Mouse (Mus musculus): Measurements from ENCODE around the gene Gm1043. TPM values are rescaled to one million over a fixed set of nuclear protein-coding genes. Genes with fewer than 3 reads are reported as not detected.

Gm1043 gene
- polyA plus RNA-seq, 1 experiment, result 4.3 TPM

GRCm38 (mm10) chr5:37080601-37081000 is 4.6 kb upstream of the Gm1043 start:
- DNase-seq, result no peak
- Histone ChIP-seq H3K36me3 (ENCODE audit: control insufficient read depth, insufficient read depth, low read length) (peaks cover 4% of the 10 kb centered on the region), H3K27me3 (ENCODE audit: control insufficient read depth, insufficient read depth, low read length) (no peaks in the 10 kb centered on the region), H3K4me3 (ENCODE audit: control insufficient read depth, insufficient read depth, low read length) (no peak overlapping the region), H3K27ac (ENCODE audit: control insufficient read depth, insufficient read depth, low read length) (no peak overlapping the region), H3K4me1 (replicated peaks; ENCODE audit: control insufficient read depth, insufficient read depth, low read length) (peaks cover 81% of the 10 kb centered on the region)
- TF ChIP-seq CTCF (IDR thresholded peaks at IDR 0.05; ENCODE audit: borderline replicate concordance, control insufficient read depth, extremely low read depth, insufficient read depth, low read length, poor library complexity) (no peak), POLR2A (IDR thresholded peaks at IDR 0.05; ENCODE audit: control insufficient read depth, extremely low read depth, insufficient read depth, low read length, poor library complexity) (no peak)
- 92% methylated on average over 5 of the region's 5 CpGs for WGBS

GRCm38 (mm10) chr5:37082420-37082819 is 2.8 kb upstream of the Gm1043 start:
- no peak for TF ChIP-seq CTCF (IDR thresholded peaks at IDR 0.05; ENCODE audit: borderline replicate concordance, control insufficient read depth, extremely low read depth, insufficient read depth, low read length, poor library complexity)
- no peak for TF ChIP-seq POLR2A (IDR thresholded peaks at IDR 0.05; ENCODE audit: control insufficient read depth, extremely low read depth, insufficient read depth, low read length, poor library complexity)
- no peak overlapping the region for H3K4me3 ChIP-seq (ENCODE audit: control insufficient read depth, insufficient read depth, low read length)
- WGBS, result 2% methylated on average over 3 of the region's 3 CpGs
- H3K27ac ChIP-seq (ENCODE audit: control insufficient read depth, insufficient read depth, low read length), result peak overlapping the region; percentile 94
- H3K36me3 ChIP-seq (ENCODE audit: control insufficient read depth, insufficient read depth, low read length), result peaks cover 17% of the 10 kb centered on the region
- DNase-seq, result peak; percentile 87
- H3K27me3 ChIP-seq (ENCODE audit: control insufficient read depth, insufficient read depth, low read length), result no peaks in the 10 kb centered on the region
- H3K4me1 ChIP-seq (replicated peaks; ENCODE audit: control insufficient read depth, insufficient read depth, low read length), result peaks cover 68% of the 10 kb centered on the region

DNA sequence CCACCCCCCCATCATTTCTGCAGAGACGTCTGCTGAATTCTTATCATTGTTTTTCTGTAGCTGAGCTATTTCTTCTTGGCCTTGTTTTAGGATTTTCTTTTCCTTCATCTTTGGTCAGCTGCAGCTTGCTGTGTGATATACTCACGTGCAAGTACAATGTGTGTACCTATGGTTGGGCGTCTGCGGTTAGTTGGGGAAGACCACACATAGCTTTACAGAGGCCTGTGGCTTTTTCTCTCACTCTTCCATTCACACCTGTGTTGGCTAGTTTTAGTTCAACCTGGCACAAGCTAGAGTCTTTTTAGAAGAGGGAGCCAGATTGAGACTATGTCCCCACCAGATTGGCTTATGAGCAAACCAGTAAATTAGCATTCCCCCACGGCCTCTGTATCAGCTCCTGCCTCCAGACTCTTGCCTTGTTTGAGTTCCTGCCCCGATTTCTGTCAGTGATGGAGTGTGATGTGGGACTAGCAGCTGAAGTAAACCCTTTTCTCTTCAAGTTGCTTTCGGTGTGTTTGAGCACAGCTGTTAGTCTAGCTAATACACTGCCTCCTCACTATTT is 1.9 kb upstream of the Gm1043 start:
- peak overlapping the region; percentile 94; the same call in 1 of the 2 replicates for H3K27ac ChIP-seq (ENCODE audit: control insufficient read depth, insufficient read depth, low read length)
- DNase-seq, result peak; percentile 63
- no peak for TF ChIP-seq POLR2A (IDR thresholded peaks at IDR 0.05; ENCODE audit: control insufficient read depth, extremely low read depth, insufficient read depth, low read length, poor library complexity)
- TF ChIP-seq CTCF (IDR thresholded peaks at IDR 0.05; ENCODE audit: borderline replicate concordance, control insufficient read depth, extremely low read depth, insufficient read depth, low read length, poor library complexity), result no peak

GRCm38 (mm10) chr5:37083850-37084249 is 1.3 kb upstream of the Gm1043 start:
- TF ChIP-seq POLR2A (IDR thresholded peaks at IDR 0.05; ENCODE audit: control insufficient read depth, extremely low read depth, insufficient read depth, low read length, poor library complexity) (no peak), CTCF (IDR thresholded peaks at IDR 0.05; ENCODE audit: borderline replicate concordance, control insufficient read depth, extremely low read depth, insufficient read depth, low read length, poor library complexity) (no peak)
- 79% methylated on average over 9 of the region's 9 CpGs for WGBS

More for the DNA sequence above, 1.9 kb upstream of the Gm1043 start:
- Histone ChIP-seq H3K36me3 (ENCODE audit: control insufficient read depth, insufficient read depth, low read length) (peaks cover 17% of the 10 kb centered on the region), H3K4me3 (ENCODE audit: control insufficient read depth, insufficient read depth, low read length) (no peak overlapping the region), H3K4me1 (replicated peaks; ENCODE audit: control insufficient read depth, insufficient read depth, low read length) (peaks cover 61% of the 10 kb centered on the region), H3K27me3 (ENCODE audit: control insufficient read depth, insufficient read depth, low read length) (no peaks in the 10 kb centered on the region)
- WGBS, result 2% methylated on average over 7 of the region's 7 CpGs

GRCm38 (mm10) chr5:37085918-37086317 is 748 bp downstream of the Gm1043 start:
- TF ChIP-seq CTCF (IDR thresholded peaks at IDR 0.05; ENCODE audit: borderline replicate concordance, control insufficient read depth, extremely low read depth, insufficient read depth, low read length, poor library complexity) (no peak), POLR2A (IDR thresholded peaks at IDR 0.05; ENCODE audit: control insufficient read depth, extremely low read depth, insufficient read depth, low read length, poor library complexity) (no peak)
- no peaks in the 10 kb centered on the region for H3K27me3 ChIP-seq (ENCODE audit: control insufficient read depth, insufficient read depth, low read length)
- H3K36me3 ChIP-seq (ENCODE audit: control insufficient read depth, insufficient read depth, low read length), result peaks cover 34% of the 10 kb centered on the region
- 95% methylated on average over 3 of the region's 3 CpGs for WGBS
- peaks cover 37% of the 10 kb centered on the region for H3K4me1 ChIP-seq (replicated peaks; ENCODE audit: control insufficient read depth, insufficient read depth, low read length)
- H3K4me3 ChIP-seq (ENCODE audit: control insufficient read depth, insufficient read depth, low read length), result no peak overlapping the region
- H3K27ac ChIP-seq (ENCODE audit: control insufficient read depth, insufficient read depth, low read length), result no peak overlapping the region
- no peak for DNase-seq

More at GRCm38 (mm10) chr5:37083850-37084249, 1.3 kb upstream of the Gm1043 start:
- DNase-seq, result no peak
- H3K4me3 ChIP-seq (ENCODE audit: control insufficient read depth, insufficient read depth, low read length), result no peak overlapping the region
- H3K4me1 ChIP-seq (replicated peaks; ENCODE audit: control insufficient read depth, insufficient read depth, low read length), result peaks cover 56% of the 10 kb centered on the region
- no peak overlapping the region for H3K27ac ChIP-seq (ENCODE audit: control insufficient read depth, insufficient read depth, low read length)
- no peaks in the 10 kb centered on the region for H3K27me3 ChIP-seq (ENCODE audit: control insufficient read depth, insufficient read depth, low read length)
- H3K36me3 ChIP-seq (ENCODE audit: control insufficient read depth, insufficient read depth, low read length), result peaks cover 17% of the 10 kb centered on the region

- H3K36me3 ChIP-seq (ENCODE audit: control insufficient read depth, insufficient read depth, low read length), result peaks cover 52% of the 10 kb centered on the region
- H3K4me3 ChIP-seq (ENCODE audit: control insufficient read depth, insufficient read depth, low read length), result no peak overlapping the region
- TF ChIP-seq POLR2A (IDR thresholded peaks at IDR 0.05; ENCODE audit: control insufficient read depth, extremely low read depth, insufficient read depth, low read length, poor library complexity) (no peak), CTCF (IDR thresholded peaks at IDR 0.05; ENCODE audit: borderline replicate concordance, control insufficient read depth, extremely low read depth, insufficient read depth, low read length, poor library complexity) (no peak)
- H3K4me1 ChIP-seq (replicated peaks; ENCODE audit: control insufficient read depth, insufficient read depth, low read length), result peaks cover 25% of the 10 kb centered on the region
- 91% methylated on average over 2 of the region's 2 CpGs for WGBS
- no peaks in the 10 kb centered on the region for H3K27me3 ChIP-seq (ENCODE audit: control insufficient read depth, insufficient read depth, low read length)
- DNase-seq, result no peak
- H3K27ac ChIP-seq (ENCODE audit: control insufficient read depth, insufficient read depth, low read length), result no peak overlapping the region
Measured at GRCm38 (mm10) chr5:37087786-37088185, 2.6 kb downstream of the Gm1043 start.

All from thymus, adult 2 months (tissue).